Mouse (Mus musculus) layer of hippocampus, adult 8-10 months (tissue): ENCODE results near the gene Ncmap. TPM values are rescaled to one million over a fixed set of nuclear protein-coding genes. Genes with fewer than 3 reads are reported as not detected.
"Not testable (repeated sequence)": the region's sequence is repeated elsewhere in the genome, so short reads cannot be mapped to it uniquely, and the experiment has no call there.

Experiments
- DNase-seq, 2 experiments: peaks; one replicate each; pipeline ENCODE4 v3.0.0; 2022; ENCODE audit warnings: low spot score in 2 of 2
- total RNA-seq, 4 experiments: library from RNA; stranded (reverse); gene quantifications; 2 replicates each; pipeline ENCODE4 v1.2.4; 2022

Gene Ncmap
- total RNA-seq, 4 experiments from 2014 or later, result 0.58 to 1.2 (median 0.96) TPM; not detected in 1

GRCm38 (mm10) chr4:135401881-135402280 lies 3.9 kb upstream of the Ncmap start:
- DNase-seq, result no peak

- no peak for DNase-seq
These were observed 476 bp downstream of the Ncmap start for GRCm38 (mm10) chr4:135397551-135397950.

GRCm38 (mm10) chr4:135396303-135396702 lies 1.7 kb downstream of the Ncmap start:
- DNase-seq, result no peak

- DNase-seq, result no peak
These were observed 2.7 kb downstream of the Ncmap start for GRCm38 (mm10) chr4:135395375-135395774.

GRCm38 (mm10) chr4:135394666-135395065 lies 3.4 kb downstream of the Ncmap start:
- no peak for DNase-seq

GRCm38 (mm10) chr4:135393381-135393780 lies 4.6 kb downstream of the Ncmap start:
- DNase-seq, result no peak

- DNase-seq, result no peak
These were observed 5.2 kb downstream of the Ncmap start for GRCm38 (mm10) chr4:135392801-135393200.

- no peak for DNase-seq
These were observed 7.0 kb downstream of the Ncmap start for GRCm38 (mm10) chr4:135391014-135391413.

GRCm38 (mm10) chr4:135385614-135386013 lies 12.4 kb downstream of the Ncmap start:
- DNase-seq, result no peak

- peak in 1 of 2 experiments; percentile 63 for DNase-seq
These were observed 15.7 kb downstream of the Ncmap start for GRCm38 (mm10) chr4:135382316-135382715.

- DNase-seq, result no peak
These were observed 16.7 kb downstream of the Ncmap start for GRCm38 (mm10) chr4:135381355-135381754.

GRCm38 (mm10) chr4:135377241-135377640 lies 20.8 kb downstream of the Ncmap start:
- DNase-seq, result no peak

GRCm38 (mm10) chr4:135375444-135375843 lies 22.6 kb downstream of the Ncmap start:
- DNase-seq, result no peak

GRCm38 (mm10) chr4:135373299-135373698 lies 24.7 kb downstream of the Ncmap start:
- no peak for DNase-seq

- no peak for DNase-seq
These were observed 27.7 kb downstream of the Ncmap start for GRCm38 (mm10) chr4:135370372-135370771.

GRCm38 (mm10) chr4:135362828-135363227 lies 35.2 kb downstream of the Ncmap start:
- peak in 1 of 2 experiments; percentile 25 for DNase-seq

- DNase-seq, result no peak
These were observed 36.3 kb downstream of the Ncmap start for GRCm38 (mm10) chr4:135361722-135362121.

- DNase-seq, result no peak
These were observed 39.3 kb downstream of the Ncmap start for GRCm38 (mm10) chr4:135358736-135359135.

- no peak for DNase-seq
These were observed 40.7 kb downstream of the Ncmap start for GRCm38 (mm10) chr4:135357221-135357920.

GRCm38 (mm10) chr4:135355886-135356550 lies 42.0 kb downstream of the Ncmap start:
- no peak for DNase-seq

GRCm38 (mm10) chr4:135354751-135355150 lies 43.3 kb downstream of the Ncmap start:
- DNase-seq, result not testable (repeated sequence)

GRCm38 (mm10) chr4:135353794-135354450 lies 44.1 kb downstream of the Ncmap start:
- DNase-seq, result no peak
